Mouse (Mus musculus): Measurements from ENCODE around the gene Capn7.

- TF ChIP-seq CTCF (IDR thresholded peaks at IDR 0.05; ENCODE audit: control insufficient read depth, insufficient read depth, low read length) (no peak), POLR2A (IDR thresholded peaks at IDR 0.05; ENCODE audit: borderline replicate concordance, control insufficient read depth, low read depth, low read length) (no peak)
Measured at GRCm38 (mm10) chr14:31317754-31318153, 18.7 kb upstream of the Capn7 start.
